Mouse (Mus musculus): Measurements from ENCODE around the gene Adam17.

The Adam17 gene

DNA sequence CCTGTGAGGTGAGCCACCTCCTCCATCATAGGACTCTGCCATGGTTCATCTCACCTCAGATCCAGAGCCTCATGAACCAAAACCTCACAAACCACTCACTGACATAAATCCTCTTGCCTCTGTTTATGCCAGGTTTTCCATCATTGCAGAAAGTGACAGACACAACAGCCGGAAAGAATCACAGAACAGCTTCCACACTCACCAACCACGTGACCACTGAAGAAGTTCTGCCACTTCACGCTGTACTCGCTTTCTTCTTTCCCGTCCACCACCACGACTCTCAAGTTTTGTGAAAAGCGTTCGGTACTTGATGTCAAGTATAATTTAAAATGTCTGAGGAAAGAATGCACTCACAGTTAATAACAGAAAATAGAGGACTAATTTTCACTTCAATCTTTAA lies 19.8 kb downstream of the Adam17 start:
- no peak for DNase-seq (ENCODE audit: low spot score)

DNA sequence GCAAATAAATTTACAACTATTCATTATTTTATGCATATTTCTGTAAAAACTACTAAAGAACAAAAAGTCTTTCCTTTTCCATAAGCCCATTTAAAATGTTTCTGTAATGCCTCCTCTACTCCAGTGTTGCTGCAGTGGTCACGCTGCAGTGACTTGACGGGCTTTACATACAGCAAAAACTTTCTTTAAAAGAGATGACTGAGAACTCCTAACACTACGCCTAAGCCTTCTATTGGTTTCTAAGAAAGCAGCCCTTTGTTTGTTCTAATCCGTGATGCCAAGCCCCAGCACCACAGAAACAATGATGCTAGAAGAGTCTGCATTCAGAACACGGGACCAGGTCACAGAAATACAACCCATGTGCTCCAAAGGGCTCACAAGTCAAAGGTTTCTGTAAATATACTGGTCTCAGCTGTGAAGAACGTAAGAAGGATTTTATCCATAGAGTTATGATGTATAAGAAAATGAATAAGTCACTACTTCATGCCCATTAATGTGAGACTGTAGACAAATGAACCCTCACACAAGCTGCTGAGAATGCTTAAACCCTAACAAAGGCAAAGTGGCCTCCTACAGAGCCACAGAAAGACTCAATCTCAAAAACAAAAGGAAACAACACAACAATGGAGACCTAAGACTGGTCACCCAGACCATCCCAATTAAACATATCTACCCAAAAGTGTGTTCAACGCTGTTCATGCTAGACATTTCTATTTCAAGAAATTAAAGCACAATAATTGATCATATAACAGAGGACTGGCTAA lies 23.1 kb downstream of the Adam17 start:
- no peak for DNase-seq (ENCODE audit: low spot score)

DNA sequence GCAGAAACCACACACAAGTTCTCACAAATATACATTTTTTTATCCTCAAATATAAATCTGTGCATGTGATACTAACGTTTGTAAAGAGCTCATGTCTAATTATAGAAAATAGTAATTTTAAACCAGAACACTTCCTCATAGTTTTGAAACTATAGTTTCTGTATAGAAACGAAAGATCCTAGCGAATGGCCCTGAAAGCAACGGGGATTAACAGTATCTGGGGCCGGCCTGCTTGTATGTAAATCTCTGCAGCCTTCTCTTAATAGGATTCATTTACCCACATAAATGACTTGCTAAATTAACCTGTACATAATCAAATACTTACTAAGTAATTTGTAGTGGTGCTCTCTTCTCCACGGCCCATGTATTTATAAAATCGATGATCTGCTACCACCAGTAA lies 26.5 kb downstream of the Adam17 start:
- DNase-seq (ENCODE audit: low spot score), result no peak

DNA sequence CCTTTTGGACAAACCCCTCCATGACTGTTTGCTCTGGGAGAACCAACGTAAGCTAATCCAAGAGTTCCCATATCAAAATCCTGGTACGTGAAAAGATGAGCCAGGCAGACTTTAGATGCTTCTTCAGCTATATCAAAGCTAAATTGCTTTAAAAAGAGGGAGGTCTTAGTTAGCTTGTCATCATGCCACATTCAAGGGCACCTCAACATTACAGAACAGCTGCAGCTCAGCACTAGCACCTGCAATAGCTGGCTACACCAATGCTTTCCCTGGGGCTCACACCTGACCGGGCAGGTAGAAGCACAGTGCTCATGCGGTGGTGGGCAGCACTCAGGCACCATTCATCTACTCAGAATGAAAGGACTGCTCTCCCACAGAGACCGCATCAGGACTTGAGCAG lies 32.8 kb downstream of the Adam17 start:
- DNase-seq (ENCODE audit: low spot score), result no peak

DNA sequence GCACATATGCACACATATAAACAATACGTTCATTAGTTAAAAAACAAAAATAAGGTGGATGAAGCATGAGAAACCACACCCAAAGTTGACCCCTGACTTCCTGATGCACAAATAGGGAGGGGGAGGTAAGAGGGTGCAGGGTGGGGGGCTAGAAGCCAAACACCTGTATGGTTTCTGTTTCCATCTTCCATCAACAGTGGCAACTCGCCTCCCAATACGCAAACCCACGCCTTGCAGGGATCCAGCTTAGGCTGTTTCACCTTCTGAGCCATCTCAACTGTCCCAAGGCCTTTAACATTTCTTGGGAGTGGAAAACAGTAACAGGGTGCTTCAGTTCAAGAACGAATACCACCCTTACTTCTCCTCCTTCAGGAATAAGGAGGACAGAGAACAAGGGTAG lies 36.3 kb downstream of the Adam17 start:
- DNase-seq (ENCODE audit: low spot score), result no peak

DNA sequence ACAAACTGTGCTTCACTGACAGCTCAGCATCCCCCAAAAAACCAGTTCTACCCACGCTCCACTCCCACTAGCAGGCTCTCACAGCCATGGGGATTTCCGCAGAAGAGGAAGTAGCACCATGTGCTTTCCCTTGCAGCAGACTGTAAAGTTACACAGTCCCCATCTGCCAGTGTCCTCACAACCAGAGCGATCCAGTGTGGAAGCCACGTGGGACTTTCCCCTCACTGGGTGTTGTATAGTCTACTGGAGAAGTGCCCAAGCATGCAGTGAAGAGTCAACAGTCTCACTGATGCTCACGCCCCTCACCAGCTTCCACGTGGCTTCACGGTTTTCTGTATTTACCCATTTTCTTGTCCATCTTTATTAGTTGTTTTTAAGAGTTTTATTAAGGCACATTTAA lies 37.6 kb downstream of the Adam17 start:
- peak; percentile 75 for DNase-seq (ENCODE audit: low spot score)

DNA sequence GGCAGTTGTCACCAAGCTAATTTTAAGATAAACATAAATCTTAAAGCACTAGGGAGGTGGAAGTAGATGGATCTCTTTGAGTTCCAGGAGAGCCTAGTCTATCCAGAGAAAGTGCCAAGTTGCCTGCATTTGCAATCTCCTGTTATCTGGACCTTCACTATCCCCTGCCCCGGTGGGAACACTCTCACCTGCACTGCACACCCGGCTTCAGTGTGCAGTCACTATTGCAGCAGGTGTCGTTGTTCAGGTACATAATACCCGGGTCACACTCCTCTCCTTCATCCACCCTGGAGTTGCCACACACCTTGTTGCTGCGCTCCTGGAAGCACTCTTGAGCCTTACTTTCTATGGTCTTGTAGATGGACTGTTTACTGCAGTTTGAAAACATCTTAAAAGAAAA lies 39.7 kb downstream of the Adam17 start:
- DNase-seq (ENCODE audit: low spot score), result no peak

DNA sequence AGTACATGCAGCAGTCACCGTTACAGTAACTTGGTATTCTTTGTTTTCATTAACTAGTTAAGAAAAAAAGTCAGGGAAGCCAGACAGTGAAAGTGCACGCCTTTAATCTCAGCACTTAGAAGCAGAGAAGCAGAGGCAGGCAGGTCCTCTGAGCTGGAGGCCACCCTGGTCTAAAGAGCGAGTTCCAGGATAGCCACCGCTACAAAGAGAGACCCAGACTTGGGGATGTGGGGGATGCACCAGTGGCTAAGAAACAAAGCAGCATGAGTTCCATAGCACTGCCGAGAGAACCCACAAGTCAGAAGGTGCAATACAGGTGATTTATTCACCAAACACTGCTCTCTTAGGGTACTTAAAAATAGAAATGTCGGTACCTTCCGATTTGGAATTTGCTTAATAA lies 40.4 kb downstream of the Adam17 start:
- DNase-seq (ENCODE audit: low spot score), result no peak

DNA sequence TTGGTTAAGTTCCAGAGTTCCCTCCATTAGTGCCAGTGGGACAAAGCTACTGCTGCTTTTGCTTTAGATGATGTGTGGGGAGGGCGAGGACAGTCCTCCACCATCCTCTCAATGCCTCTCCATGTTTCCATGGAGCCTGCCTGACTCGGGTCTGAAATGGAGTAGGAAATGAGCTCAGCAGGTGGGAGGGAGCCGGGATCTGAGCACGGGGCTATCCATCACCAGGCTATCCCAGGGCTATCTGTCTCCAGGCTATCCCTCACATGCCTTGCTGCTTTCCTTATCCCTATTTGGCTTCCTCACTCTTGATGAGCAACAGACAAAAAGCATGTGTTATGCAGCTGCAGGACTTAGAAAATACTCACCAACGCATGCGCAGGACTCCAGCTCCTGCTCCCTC lies 41.7 kb downstream of the Adam17 start:
- no peak for DNase-seq (ENCODE audit: low spot score)

DNA sequence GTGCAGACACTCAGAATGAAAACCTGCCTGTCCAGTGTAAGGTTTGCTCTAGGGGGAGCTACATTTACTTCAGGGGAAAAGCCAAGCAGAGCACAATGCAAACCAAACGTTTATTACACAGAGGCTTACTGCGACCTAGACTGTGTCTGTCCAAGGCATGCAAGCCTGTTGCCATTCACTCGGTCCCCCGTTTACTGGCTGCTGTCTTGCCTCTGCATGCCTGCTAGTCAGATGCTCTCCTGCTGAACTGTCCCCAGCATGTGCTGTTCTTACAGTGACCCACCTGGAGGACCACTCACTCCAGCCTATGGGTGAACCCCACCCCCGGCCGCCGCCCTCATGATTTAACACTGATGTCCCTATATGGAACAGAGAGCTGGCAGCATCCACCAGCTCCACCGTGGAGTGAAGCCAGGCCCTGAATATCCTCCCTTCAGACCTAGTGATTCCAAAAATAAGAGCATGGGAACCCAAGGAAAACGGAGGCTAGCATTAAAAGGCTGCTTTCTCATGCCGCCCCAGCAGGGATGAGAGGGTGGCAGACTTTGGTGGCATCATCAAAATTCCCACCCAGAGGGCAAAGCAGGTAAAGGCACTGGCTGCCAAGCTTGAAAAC lies 42.4 kb downstream of the Adam17 start:
- DNase-seq (ENCODE audit: low spot score), result no peak

DNA sequence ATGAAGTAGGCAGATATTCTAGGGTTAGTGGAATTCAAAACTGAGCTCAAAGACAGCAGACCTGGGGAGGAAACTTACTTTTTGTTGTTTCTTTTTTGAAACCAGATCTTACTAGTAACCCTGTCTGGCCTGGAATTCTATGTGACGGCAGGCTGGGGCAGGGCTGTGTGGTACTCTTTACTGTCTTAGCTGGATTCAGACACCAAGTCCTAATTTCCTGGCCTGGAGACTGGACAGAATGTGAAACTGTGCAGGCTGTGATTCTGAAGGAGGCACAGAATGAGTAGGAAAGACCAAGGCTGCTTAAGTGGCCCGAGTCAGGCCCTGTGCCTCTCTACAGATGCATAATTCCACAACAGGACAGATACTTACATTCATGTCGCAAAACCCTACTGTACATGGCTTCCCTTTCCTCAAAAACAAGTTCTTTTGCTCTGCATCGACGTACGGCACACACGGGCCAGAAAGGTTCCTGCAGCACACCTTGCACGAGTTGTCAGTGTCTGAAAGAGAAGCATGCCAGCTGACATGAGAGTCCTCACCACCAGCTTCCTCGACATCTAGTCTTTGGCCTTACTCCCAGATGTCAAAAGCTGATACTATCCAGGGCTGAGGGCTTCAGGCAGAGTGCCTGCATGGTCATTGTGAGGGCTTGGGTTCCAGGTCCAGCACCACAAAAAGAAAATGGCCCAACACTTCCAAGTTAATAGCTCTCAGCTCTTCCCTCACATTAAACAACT lies 43.6 kb downstream of the Adam17 start:
- no peak for DNase-seq (ENCODE audit: low spot score)

DNA sequence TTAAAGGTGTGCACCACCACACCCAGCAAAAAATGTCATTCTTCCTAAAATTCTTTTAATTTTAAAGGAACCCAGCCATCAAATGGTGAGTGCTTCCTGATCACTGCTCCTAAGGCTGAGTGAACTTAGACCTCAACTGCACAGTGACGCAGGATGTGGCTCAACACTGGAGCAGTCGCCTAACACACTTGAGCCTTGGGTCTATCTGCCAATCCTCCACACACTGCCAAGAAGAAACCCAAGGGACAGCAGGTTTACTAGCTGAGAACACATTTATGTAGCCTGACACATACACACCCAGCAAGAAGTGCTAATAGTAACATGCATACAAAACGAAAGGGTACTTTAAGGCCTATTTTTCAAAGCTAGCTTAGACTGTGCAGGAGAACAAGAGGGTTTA lies 47.1 kb downstream of the Adam17 start:
- DNase-seq (ENCODE audit: low spot score), result no peak

DNA sequence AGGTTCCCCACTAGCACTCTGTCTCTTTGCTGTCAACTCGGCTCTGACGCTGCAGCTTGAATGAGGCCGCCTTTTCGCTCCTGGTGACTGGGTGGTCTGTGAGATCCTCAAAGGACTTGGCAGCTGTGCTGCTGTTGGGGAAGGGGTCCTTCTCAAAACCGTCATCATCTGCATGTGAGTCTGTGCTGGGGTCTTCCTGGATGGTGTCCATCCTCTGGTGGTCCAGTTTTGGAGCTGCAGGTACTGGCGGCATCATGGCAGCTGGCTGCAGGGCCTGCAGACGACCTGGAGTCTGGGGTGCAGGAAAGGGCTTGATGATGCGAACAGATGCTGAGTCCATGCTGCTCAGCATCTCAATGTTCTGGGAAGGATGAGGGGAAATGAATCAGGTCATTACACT lies 48.2 kb downstream of the Adam17 start:
- DNase-seq (ENCODE audit: low spot score), result no peak

DNA sequence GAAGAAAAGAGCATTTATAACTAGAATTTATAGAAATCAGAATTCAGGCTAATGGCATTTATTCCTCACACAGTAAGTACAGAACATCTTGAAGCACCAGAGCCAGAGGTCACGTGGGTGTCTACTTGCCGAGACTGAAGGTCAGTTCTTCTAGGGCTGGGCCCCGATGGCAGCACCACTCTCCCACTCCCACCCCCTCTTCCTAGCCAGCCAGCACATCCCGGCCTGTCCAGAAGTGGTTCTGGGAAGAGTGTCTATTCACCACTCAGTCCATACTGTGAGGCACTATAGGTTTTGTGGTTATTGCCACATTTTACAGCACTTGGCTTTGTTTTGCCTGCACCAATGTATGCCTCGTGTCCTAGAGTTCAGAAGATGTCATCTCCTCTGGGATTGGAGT lies 49.3 kb downstream of the Adam17 start:
- no peak for DNase-seq (ENCODE audit: low spot score)

DNA sequence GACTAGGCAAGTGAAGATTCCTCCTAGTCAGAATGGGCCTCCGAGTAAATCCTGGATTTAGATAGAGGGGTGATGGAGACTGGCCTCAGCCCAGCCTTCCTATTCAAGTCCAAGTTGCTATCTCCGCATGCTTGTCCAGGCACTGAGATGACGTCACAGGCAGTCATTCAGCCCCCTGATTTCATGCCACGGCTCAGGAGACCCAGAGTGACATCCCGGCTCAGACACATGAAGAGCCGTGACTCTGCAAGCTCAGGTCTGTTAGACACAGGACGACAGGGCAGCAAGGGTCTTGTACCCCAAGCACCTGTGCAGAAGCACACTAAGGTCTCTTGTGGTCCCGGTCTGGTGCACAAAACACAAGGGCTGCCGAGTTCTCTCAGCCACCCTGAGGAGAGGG lies 50.6 kb downstream of the Adam17 start:
- no peak for DNase-seq (ENCODE audit: low spot score)

DNA sequence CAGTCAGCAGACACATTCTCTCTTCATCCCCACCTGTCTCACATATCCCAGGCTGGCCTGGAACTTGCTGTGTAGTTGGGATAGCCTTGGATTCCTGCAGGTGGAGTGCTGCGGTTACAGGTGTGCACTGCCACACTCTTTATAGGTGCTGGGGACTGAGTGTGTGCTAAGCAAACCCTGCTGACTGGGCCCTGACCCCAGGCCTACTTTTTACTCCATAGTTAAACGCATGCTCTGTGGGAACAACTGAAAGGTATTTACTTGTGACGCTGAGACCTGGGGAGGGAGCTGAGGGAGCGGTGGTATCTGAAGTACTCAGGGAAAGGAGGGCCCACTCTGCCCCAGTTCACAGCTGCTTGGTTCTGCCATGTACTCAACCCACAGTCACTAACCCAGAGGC lies 51.1 kb downstream of the Adam17 start:
- no peak for DNase-seq (ENCODE audit: low spot score)

DNA sequence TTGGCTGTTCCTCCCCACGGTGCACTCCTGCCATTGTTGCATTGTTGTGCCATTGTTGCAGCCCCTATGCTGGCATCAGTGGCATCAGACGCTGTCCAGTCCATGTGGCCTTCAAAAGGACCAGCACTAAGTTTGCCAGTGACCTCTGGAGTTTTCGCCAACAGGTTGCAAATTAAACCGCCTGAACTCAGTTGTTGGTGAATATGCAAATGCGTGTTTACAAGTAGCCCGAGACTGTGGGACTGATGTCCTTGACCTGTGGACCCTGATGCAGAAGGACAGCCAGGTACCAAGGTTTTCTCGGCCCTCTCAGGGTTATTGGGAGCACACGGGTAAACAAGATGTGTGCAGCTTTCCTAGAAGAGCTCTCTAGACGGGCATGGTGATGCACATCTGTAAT lies 52.3 kb downstream of the Adam17 start:
- DNase-seq (ENCODE audit: low spot score), result no peak

DNA sequence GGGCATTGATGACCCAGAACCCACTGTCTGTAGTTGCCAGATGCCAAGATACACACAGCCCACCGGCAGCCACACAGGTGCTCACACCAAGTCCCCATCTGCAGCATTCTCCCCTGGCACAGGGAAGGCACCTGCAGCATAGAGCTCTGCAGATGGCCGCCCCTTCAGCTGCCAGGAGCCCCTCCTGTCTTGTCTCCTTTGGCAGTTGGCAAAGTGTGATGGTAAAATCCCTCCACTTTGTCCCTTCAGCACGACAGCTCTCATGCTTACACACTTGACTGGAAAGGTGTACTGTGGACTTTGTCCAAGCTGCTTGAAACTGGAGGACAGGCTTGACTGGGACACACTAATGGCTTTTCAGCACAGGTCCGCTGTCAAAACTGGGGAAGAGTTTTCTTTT lies 53.1 kb downstream of the Adam17 start:
- no peak for DNase-seq (ENCODE audit: low spot score)

DNA sequence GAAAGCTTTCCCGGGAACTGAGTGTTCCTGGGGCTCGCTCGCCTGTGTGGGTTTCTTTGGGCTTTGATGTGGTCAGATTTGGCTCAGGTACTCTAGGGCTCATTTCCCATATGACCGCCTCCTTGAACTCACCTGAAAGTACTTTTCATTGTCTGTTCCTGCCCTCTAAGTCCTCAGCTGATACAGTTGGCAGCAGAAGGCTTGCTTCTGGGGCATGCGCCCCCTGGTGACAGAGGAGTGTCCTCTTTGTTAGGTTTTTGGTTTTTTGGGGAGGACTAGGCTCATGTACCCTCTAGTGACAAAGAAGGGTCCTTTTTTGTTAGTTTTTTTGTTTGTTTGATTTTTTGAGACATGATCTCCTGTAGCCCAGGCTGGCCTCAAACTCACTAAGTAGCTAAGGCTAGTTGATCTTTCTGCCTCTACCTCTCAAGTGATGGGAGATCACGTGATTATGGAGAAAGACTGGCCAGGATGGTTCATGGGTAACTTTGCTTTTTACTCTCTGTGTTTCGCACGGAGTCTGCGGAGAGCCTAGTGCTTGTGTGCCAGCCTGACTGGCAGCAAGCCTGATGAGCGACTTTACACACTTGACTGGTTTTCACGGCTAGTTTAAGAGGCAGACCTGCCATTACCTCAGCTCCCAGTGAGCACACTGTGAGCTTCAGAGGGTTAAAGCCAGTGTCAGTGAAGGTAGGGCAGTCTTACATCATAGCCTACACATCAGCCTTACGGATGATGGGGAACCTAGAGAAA lies 55.1 kb downstream of the Adam17 start:
- peak; percentile 60 for DNase-seq (ENCODE audit: low spot score)

DNA sequence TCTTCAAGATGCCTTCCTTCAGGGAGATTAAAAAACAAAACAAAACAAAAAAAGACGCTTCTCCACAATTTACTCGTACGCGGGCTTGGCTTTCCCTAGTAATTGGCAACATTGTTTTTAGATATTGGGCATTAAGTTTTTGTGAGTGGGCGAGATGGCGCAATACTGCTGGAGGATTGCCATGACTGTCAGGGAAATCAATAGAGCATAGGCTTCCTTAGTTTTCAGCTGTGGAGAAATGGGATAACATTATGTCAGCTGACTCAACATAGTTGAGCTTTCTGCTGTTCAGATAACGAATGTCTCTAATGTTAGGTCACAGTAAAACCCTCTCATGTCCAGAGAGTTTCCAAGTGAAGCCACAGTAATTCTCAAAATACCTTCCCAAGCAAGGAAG lies 56.6 kb downstream of the Adam17 start:
- peak; percentile 50 for DNase-seq (ENCODE audit: low spot score)

DNA sequence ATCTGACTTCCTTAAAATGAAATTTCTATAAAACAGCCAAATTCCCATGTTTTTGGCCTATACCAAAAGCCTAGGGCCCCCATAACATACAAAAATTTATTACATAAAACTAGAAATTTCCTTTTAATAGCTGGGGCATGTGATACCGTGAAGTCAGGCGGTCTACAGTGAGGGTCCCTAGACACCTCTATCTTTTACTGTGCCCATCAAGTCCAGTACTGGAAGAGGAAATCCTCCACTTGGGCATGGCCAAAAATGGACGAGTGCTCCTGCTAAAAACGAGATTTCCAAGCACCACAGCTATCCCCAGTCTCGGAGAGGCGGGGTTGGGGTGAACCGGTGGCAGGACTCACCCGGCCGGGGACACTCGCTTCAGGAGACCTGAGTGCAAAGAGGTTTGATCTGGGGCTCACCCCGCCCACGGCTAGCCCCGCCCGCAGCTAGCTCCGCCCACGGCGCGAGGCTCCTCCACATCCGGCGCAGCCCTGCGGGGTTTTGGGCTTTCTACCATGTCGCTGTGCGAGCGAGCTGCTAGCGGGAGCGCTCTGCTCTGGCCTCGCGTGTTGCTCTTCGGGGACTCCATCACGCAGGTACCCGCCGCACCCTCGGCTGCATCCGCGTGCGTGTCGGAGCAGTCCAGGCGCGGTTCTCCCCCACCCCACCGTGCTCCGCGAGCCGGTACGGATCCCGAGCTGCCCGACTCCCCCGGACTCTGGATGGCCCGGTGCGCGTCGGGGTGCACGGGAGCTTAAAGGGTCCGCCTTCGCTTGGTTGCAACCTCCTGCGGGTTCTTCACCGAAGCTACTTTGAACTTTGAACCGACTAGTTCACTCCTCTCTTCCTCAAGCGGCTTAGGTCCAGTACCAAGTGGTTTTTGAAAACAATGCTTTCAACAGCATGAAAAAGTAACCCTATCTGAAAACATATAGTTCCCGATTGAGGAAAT lies 57.2 kb downstream of the Adam17 start, which contains the start of gene Iah1:
Gene Iah1 (plus strand): TSS at position 467 of the 946 bp plus-strand sequence.
- DNase-seq (ENCODE audit: low spot score), result peak; percentile 82
